Mouse (Mus musculus): ENCODE results near the gene Gm7029. TPM values are rescaled to one million over a fixed set of nuclear protein-coding genes. Genes with fewer than 3 reads are reported as not detected.
"Not testable (repeated sequence)": the region's sequence is repeated elsewhere in the genome, so short reads cannot be mapped to it uniquely, and the experiment has no call there.

The Gm7029 gene
- total RNA-seq, 2 experiments from 2014 or later: not detected

DNA sequence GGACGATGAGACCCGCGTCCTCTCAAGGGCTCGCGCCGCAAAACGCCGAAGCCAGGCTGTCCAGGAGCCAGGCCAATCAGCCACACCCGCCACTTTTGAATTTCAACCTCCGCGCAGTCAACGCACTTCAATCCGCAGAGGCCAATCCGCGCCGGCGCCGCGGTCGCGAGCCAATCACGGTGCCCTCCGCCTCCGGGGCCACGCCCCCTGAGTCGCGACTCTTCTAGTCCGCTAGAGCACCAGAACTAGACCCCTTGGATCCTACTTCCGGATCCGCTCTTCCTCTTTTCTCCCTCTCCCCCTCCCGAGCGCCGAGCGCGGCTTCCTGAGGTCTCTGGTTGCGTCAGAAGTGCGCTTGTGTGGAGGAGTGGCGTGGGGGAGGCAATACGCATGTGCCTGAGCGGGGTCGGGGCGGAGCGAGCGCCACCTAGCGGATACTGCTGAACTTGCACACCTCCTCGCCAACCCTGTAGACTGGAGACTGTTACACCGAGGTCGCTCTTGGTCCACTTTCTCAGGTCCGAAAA lies 17.0 kb downstream of the Gm7029 start, which contains the start of gene Kifc1:
Gene Kifc1, minus strand, starts transcription at position 129 of the 527 bp plus-strand sequence.
- peak; percentile 98 for ATAC-seq (replicated peaks; ENCODE audit: low FRiP score, low TSS enrichment, poor library complexity, severe bottlenecking)

DNA sequence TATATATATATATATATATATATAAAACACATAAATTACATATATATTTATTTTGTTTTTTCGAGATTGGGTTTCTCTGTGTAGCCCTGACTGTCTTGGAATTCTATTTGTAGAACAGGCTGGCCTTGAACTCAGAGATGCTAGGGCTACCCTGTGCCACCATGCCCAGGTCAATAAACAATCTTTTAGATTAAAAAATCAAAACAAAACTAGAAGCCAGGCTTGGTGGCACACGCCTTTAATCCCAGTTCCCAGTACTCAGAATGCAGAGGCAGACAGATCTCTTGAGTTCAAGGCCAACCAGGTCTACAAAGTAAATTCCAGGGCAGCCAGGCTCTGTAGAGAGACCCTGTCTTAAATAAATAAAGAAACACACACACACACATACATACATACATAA lies 17.7 kb downstream of the Gm7029 start:
- ATAC-seq (replicated peaks; ENCODE audit: low FRiP score, low TSS enrichment, poor library complexity, severe bottlenecking): no peak

DNA sequence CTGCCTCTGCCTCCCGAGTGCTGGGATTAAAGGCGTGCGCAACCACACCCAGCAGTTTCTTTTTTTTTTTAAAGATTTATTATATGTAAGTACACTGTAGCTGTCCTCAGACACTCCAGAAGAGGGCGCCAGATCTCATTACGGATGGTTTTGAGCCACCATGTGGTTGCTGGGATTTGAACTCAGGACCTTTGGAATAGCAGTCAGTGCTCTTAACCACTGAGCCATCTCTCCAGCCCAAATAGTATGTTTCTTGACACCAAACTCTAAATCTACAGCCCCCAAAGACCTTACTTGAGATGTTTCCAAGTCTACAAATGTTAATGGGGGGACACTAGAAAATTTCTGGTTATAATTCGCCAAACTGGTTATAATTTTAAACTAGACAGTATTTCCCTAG lies 18.3 kb downstream of the Gm7029 start:
- ATAC-seq (replicated peaks; ENCODE audit: low FRiP score, low TSS enrichment, poor library complexity, severe bottlenecking): not testable (repeated sequence)

DNA sequence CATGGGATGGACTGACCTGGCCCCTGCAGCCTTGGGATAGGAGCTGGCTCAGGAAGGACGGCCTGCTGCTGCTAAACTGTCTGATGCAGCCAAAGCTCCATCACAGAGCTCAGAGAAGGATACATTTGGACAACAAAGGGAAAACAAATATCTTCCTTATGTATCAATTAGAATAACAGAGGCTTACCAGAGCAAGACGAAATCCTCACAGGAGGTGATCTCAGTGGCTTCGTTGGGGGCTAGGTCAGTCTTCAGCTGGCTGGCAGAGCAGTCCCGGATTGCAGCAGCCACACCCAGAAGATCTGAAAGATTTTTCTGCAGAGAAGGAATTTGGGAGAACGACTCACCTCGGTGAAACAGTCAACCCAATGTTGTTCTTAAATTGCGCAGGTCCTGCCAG lies 18.8 kb downstream of the Gm7029 start:
- no peak for ATAC-seq (replicated peaks; ENCODE audit: low FRiP score, low TSS enrichment, poor library complexity, severe bottlenecking)

DNA sequence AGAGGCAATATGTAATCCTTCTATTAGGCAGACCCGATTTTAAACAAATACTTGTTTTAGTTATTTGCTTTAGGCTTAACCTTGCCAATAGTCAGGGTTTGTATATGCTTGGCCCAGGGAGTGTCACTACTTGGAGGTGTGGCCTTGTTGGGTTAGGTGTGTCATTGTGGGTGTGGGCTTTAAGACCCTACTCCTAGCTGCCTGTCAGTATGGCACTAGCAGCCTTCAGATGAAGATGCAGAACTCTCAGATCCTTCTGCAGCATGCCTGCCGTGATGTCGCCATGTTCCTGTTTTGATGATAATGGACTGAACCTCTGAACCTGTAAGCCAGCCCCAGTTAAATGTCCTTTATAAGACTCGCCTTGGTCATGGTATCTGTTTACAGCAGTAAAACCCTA lies 19.4 kb downstream of the Gm7029 start:
- not testable (repeated sequence) for ATAC-seq (replicated peaks; ENCODE audit: low FRiP score, low TSS enrichment, poor library complexity, severe bottlenecking)

DNA sequence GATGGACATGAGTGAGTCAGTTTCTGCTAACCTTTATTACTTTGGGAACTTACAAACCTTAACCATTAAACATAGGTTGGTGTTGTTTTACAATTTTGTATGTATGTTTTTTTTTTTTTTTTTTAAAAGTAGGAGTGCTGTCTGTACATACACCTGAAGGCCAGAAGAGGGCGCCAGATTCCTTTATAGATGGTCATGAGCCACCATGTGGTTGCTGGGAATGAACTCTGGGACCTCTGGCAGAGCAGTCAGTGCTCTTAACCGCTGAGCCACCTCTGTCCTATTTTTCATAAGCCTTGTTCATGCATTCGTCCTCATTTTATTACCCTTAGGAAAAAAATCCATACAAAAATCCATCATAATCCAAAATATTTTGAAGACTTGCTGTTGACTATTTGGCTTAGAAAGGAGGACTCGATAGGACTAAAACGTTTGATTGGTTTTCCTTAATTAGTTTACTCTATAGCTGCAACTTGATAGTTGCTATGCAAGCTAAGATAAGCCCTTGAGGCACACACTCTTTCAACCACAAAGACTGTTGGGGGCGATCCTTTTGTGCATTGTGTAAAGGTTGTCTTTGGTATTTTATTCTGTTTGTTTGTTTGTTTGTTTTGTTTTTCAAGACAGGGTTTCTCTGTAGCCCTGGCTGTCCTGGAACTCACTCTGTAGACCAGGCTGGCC lies 23.6 kb downstream of the Gm7029 start:
- peak; percentile 61 for ATAC-seq (replicated peaks; ENCODE audit: low FRiP score, low TSS enrichment, poor library complexity, severe bottlenecking)

DNA sequence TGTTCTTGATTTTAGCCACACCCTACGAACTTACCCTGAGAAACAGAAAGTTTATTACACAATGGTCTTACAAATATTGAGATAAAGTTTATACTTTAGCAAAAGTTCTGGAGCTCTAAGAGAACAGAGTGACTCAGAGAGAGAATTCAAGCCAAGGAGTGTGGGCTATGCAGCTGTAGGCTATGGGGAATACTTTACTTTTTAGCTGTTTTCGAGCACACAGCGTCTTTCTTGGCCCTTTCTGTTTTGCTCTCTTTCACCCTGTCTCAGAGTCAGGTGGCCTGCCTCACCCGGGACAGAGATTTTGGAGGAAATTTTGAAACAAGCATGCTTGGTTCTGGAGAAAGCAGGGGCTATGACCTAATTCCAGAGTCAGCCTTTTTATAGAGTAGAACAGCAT lies 24.6 kb downstream of the Gm7029 start:
- not testable (repeated sequence) for ATAC-seq (replicated peaks; ENCODE audit: low FRiP score, low TSS enrichment, poor library complexity, severe bottlenecking)

DNA sequence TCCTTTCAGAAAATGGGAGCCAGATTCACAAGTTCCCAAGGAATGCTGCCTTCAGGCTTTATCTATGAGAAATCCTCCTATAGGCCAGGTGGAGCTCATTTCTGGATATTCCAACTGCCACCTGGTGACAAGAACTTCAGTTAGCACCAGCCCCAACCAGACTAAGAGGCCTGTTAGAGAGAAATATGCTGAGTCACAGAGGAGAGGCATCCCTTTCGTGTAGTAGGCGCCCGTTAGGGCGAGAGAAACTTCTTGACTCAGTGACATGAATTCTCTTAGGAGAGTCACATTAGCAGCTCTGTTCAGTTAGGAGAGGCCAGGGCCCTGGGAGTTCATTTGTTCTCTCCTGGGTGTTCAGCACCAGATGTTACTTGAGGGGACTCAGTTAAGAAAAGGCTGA lies 26.0 kb downstream of the Gm7029 start:
- ATAC-seq (replicated peaks; ENCODE audit: low FRiP score, low TSS enrichment, poor library complexity, severe bottlenecking): peak; percentile 68

DNA sequence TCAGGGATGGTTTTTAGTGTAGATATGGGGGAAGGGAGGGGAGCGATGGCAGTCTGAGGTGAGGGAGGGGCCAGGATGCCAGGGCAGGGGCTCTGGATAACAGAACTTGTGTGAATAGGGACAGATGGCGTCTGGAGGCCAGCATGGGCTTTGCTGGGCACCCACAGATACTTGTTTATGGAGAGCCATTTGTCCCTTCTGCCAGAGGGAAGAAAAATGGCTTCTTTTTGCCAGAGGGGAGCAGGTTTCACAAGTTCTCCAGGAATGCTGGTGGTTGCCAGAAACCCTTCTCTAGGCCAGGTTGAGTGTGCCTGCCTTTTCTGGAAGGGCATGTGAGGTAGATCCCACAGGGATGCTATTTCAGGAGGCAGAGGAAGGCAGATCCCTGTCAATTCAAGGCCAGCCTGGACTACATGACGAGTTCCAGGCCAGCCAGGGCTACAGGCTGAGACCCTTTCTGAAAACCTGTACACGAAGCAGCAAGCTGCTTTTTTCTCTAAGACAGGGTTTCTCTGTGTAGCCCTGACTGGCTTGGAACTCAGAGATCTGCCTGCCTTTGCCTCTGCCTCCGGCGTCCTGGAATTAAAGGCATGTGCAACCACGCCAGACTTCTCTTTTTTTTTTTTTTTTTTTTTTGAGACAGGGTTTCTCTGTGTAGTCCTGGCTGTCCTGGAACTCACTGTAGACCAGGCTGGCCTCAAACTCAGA lies 26.8 kb downstream of the Gm7029 start:
- no peak for ATAC-seq (replicated peaks; ENCODE audit: low FRiP score, low TSS enrichment, poor library complexity, severe bottlenecking)

DNA sequence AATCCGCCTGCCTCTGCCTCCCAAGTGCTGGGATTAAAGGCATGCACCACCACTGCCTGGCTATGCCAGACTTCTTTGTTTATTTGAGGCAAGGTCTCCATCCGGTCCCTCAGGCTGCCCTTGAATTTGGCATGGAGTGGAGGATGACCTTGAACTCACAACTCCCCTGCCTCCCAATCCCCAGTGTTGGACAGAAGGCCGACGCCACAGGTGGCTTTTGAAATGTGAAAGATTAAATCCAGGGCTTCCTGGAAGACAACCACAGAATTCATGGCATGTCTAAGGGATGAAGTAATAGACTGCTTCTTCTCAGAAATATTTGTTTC lies 27.3 kb downstream of the Gm7029 start:
- no peak for ATAC-seq (replicated peaks; ENCODE audit: low FRiP score, low TSS enrichment, poor library complexity, severe bottlenecking)

DNA sequence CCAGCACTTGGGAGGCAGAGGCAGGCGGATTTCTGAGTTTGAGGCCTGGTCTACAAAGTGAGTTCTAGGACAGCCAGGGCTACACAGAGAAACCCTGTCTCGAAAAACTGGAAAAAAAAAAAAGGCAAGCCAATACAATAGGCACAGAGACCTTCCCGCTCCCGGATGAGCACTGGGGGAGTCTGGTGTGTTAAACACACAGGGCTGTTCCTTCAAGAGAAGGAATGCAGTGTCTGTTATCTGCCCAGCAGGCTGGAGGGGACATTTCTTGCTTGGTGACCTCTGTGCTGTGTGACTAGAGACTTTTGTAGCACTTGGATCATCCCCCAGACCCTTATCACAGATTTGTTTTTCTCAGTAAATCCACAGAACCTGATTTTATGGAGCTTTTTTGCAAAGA lies 28.0 kb downstream of the Gm7029 start:
- ATAC-seq (replicated peaks; ENCODE audit: low FRiP score, low TSS enrichment, poor library complexity, severe bottlenecking): no peak

DNA sequence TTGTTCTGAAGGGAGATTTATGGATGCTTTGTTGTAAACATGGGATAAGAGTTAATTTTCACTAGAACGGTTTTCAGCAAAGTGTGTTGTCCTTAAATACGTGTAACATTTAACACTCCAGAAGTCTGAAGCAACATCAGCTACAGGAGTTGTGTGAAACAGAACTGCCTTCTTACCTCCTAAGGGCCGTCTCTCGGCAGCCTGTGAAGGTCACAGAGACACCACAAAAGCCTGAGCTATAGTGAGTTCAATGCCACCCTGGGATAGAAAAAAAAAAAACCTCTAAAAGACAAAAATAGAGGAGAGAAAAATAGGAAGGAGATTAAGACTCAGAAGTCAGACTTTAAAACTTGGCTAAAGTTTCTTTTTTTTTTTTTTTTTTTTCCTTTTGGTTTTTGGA lies 28.4 kb downstream of the Gm7029 start:
- no peak for ATAC-seq (replicated peaks; ENCODE audit: low FRiP score, low TSS enrichment, poor library complexity, severe bottlenecking)

DNA sequence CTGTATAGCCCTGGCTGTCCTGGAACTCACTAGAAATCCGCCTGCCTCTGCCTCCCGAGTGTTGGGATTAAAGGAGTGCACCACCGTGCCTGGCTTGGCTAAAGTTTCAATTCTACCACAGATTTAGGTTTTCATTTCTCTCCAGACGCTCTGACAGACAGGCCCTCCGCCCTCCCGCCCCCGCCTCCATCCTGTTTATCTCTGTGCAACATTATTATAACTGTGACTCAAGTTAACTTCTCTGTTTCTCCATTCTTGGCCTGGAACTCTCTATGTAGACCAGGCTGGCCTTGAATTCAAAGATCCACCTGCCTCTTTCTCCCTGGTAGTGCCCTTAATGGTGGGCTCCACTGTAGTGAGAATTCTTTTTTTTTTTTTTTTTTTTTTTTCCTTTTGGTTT lies 28.9 kb downstream of the Gm7029 start:
- no peak for ATAC-seq (replicated peaks; ENCODE audit: low FRiP score, low TSS enrichment, poor library complexity, severe bottlenecking)

DNA sequence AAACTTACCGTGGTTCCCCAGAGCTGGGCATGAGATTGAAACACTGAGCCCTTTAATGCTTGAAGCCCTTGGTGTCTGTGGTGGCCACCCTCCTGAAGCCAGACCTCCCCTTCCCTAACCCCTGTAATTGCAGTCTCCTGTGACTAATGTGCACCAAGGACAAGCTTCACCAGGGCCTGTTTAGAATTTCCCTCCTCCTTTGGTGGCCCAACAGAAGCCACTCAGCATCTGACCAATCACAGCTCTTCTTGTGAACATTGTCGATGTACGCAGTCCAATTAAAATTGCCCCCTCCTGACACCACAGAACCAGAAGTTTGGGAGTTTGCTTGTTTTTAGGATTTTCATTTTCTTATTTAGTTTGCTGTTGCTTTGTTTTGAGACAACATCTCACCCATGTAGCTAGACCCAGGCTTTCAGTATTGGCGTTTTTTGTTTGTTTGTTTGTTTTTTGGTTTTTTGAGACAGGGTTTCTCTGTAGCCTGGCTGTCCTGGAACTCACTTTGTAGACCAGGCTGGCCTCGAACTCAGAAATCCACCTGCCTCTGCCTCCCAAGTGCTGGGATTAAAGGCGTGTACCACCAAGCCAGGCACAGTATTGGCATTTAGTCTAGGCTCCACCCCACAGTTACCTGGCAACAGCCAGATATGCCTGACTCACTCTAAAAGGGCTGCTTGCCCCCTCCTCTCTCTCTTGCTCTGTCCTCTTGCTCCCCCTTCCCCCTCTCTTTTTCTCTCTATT lies 30.4 kb downstream of the Gm7029 start:
- ATAC-seq (replicated peaks; ENCODE audit: low FRiP score, low TSS enrichment, poor library complexity, severe bottlenecking): not testable (repeated sequence)

DNA sequence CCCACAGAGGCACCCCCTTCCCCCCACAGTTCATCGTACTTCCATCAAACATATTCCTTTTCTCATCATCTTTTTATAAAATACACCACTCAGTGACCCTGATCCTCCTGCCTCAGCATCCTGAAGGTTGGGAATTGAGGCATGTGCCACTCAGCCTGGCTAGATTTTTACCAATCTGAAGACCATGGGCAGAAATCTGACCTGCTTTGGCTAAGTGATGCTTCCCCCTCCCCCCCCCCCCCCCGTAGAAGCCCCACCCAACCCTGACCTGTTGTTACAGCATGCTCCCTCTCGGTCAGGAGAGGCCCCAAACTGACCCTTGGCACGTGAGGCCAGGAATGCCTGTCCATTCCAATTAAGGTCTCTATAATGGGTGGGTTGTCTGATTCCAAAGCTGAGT lies 31.2 kb downstream of the Gm7029 start, which contains the start of gene Platr17:
Gene Platr17, plus strand, starts transcription at position 301 of the 400 bp plus-strand sequence.
- not testable (repeated sequence) for ATAC-seq (replicated peaks; ENCODE audit: low FRiP score, low TSS enrichment, poor library complexity, severe bottlenecking)

DNA sequence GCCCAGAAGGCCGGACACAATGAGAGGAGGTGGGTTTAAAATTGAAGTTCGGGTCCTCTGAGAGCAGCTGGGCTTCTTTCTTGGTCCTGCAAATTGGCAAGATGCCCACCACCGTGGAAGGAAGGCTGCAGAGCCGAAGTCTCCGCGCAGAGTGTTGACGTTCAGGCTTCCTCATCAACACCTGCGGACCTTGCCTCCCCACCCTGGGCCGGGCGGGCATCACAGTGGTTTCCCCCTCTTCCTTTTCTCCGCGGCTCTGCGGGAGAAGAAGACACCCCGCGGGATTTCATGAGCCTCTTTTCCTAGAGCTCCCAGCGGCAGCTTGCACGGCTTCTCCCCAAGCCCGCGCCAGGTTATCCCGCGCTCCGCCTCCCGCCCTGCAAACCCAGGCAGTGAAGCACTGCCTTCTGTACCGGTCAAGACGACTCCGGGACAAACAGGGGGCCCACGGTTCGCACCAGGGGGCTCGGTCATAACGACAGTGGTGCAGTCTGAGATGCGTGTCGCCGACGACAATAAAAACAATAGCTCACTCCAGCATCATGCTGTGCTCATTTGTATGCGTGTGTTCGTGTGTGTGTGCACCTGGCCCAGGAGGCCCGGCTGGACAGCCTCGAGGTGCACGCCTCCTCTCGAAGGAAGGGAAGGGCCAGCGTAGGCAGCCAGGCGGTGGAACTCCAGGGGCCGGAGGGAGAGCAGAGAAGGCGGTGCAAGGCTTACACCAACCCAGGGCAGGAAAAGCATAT lies 34.9 kb downstream of the Gm7029 start:
- ATAC-seq (replicated peaks; ENCODE audit: low FRiP score, low TSS enrichment, poor library complexity, severe bottlenecking): peak; percentile 3; the same call in 1 of the 2 replicates

DNA sequence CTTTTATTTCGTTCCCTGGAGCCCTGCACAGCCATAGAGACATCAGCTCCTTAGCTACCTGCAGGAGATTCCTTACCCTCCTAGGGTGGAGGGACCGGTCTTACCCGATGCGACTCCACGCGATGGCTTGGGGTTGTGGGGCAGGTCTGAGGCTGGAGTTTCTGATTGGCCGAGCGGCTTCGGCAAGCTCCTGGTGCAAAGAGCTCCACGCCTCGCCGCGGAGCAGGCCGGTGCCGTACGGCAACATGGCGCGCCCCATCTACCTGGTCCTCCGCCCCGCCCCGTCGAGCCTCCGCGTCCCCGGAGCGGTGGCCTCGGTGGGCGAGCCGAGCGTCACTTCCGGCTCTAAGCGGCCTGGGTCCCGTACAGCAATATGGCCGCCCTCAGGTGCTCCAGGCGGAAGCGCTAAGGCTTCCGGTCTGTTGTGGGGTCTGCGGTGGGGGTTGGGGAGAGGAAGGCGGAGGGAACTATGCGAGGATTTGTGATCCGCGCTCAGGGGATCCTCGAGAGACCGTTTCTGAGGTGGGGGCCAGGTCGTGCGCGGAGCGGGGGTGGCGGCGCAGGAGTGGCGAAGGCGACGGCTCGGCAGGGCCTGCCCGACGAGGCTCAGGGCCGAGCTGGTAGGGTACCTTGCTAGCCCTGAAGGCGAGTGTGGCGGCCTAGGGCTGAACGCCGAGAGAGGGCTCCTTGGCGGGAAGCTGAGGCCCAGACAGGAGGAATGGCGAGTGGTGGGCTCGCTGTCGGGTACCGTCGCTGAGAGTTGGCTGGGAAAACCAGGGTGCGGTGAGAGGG lies 35.6 kb downstream of the Gm7029 start, which contains the start of gene Daxx:
Gene Daxx, plus strand, starts transcription at position 338 of the 792 bp plus-strand sequence.
- ATAC-seq (replicated peaks; ENCODE audit: low FRiP score, low TSS enrichment, poor library complexity, severe bottlenecking): peak; percentile 92

DNA sequence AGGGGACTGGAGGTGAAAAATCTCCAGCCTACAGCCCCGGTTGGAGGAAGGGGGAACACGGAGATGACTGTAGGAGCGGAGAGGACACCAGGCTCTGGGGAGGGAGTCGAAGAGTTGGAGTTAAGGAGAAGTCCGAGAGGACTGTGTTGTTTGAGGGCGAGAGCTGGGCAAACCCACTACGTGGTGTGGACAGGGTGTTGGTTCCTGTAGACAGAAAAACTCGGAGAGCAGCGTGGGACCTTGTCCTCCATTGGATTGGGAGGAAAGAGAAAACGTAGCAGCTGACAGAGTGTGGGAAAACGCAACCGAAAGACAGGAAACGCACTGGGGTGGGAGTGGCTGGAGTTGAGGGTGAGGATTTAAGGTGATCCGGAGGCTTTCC lies 36.2 kb downstream of the Gm7029 start:
- ATAC-seq (replicated peaks; ENCODE audit: low FRiP score, low TSS enrichment, poor library complexity, severe bottlenecking): peak; percentile 13
